Mouse (Mus musculus) MEL (cell line): ENCODE measurements around the gene Nme7. TPM values are rescaled to one million over a fixed set of nuclear protein-coding genes. Genes with fewer than 3 reads are reported as not detected.

Experiments
- DNase-seq: peaks from one replicate; pipeline ENCODE4 v3.0.0; 2011; ENCODE audit warnings: low read depth, low spot score
- H3K27ac ChIP-seq: 2 replicates; pipeline ENCODE4 v1.5.1; 2012; ENCODE audit warnings: low read depth, mild to moderate bottlenecking, control low read depth, low read length, moderate library complexity; ENCODE audit not compliant: control insufficient read depth
- H3K27me3 ChIP-seq, 2 experiments: fragments of 150-350 bp in 1 of 2; sonication (generic) in 1 of 2; 2 replicates each; pipeline ENCODE4 v1.6.1; 2012; ENCODE audit warnings: low read length in 2 of 2, mild to moderate bottlenecking in 2 of 2, improper control_type of control experiment in 1 of 2, moderate library complexity in 1 of 2; ENCODE audit not compliant: insufficient read depth in 2 of 2, control insufficient read depth in 1 of 2
- H3K36me3 ChIP-seq, 2 experiments: 2 replicates each; pipeline ENCODE4 v1.6.1; 2012 to 2014; ENCODE audit warnings: low read length in 2 of 2, improper control_type of control experiment in 1 of 2, inconsistent platforms in 1 of 2, mild to moderate bottlenecking in 1 of 2; ENCODE audit not compliant: insufficient read depth in 2 of 2, control insufficient read depth in 1 of 2
- H3K4me1 ChIP-seq, 2 experiments: fragments of 150-350 bp in 1 of 2; sonication (generic) in 1 of 2; 2 replicates each; pipeline ENCODE4 v1.6.1; 2012; ENCODE audit warnings: low read length in 2 of 2, improper control_type of control experiment in 1 of 2, mild to moderate bottlenecking in 1 of 2; ENCODE audit not compliant: insufficient read depth in 2 of 2, control insufficient read depth in 1 of 2
- H3K4me3 ChIP-seq, 2 experiments: fragments of 150-350 bp in 1 of 2; sonication (generic) in 1 of 2; 2 replicates each; pipeline ENCODE4 v1.5.1; 2012; ENCODE audit warnings: low read depth in 2 of 2, low read length in 2 of 2, mild to moderate bottlenecking in 2 of 2, moderate library complexity in 2 of 2, control low read depth in 1 of 2, improper control_type of control experiment in 1 of 2; ENCODE audit not compliant: control insufficient read depth in 1 of 2, insufficient read depth in 1 of 2
- H3K79me2 ChIP-seq: 2 replicates; pipeline ENCODE4 v1.6.1; 2012; ENCODE audit warnings: mild to moderate bottlenecking, low read length, moderate library complexity; ENCODE audit not compliant: control insufficient read depth, poor library complexity, insufficient read depth
- H3K9ac ChIP-seq: 2 replicates; pipeline ENCODE4 v1.6.1; 2012; ENCODE audit warnings: low read depth, mild to moderate bottlenecking, control low read depth, low read length, moderate library complexity; ENCODE audit not compliant: control insufficient read depth, poor library complexity, severe bottlenecking
- H3K9me3 ChIP-seq: fragments of 150-350 bp; sonication (generic); replicated peaks from 2 replicates; pipeline ENCODE4 v1.6.1; 2012; ENCODE audit warnings: mild to moderate bottlenecking, low read length, improper control_type of control experiment, moderate library complexity; ENCODE audit not compliant: insufficient read depth
- CTCF ChIP-seq, 3 experiments: IDR thresholded peaks in 2 of 3; conservative IDR thresholded peaks in 1 of 3; 2 replicates each; pipeline ENCODE4 v1.5.1; 2011 to 2012; ENCODE audit warnings: low read length in 3 of 3, low read depth in 2 of 3, mild to moderate bottlenecking in 2 of 3, improper control_type of control experiment in 1 of 3, inconsistent platforms in 1 of 3, mixed read lengths in 1 of 3, moderate library complexity in 1 of 3; ENCODE audit not compliant: control insufficient read depth in 1 of 3, insufficient read depth in 1 of 3, poor library complexity in 1 of 3, severe bottlenecking in 1 of 3
- GATA1 ChIP-seq: IDR thresholded peaks from 2 replicates; pipeline ENCODE4 v1.6.1; 2011; ENCODE audit warnings: low read depth, low read length, improper control_type of control experiment
- JUND ChIP-seq: IDR thresholded peaks from 2 replicates; pipeline ENCODE4 v1.6.1; 2011; ENCODE audit warnings: low read depth, mild to moderate bottlenecking, improper control_type of control experiment, low read length
- MAFK ChIP-seq: IDR thresholded peaks from 2 replicates; pipeline ENCODE4 v1.6.1; 2011; ENCODE audit warnings: low read depth, mild to moderate bottlenecking, low read length, improper control_type of control experiment, borderline replicate concordance
- NRF1 ChIP-seq: IDR thresholded peaks from 2 replicates; pipeline ENCODE4 v1.6.1; 2014; ENCODE audit warnings: low read depth, mild to moderate bottlenecking, inconsistent platforms, low read length, improper control_type of control experiment, moderate library complexity; ENCODE audit not compliant: poor library complexity, insufficient read depth, severe bottlenecking
- POLR2AphosphoS2 ChIP-seq: IDR thresholded peaks from 2 replicates; pipeline ENCODE4 v1.6.1; 2011; ENCODE audit warnings: low read length, improper control_type of control experiment
- POLR2AphosphoS5 ChIP-seq: IDR thresholded peaks from 2 replicates; pipeline ENCODE4 v1.6.1; 2012; ENCODE audit warnings: low read depth, borderline replicate concordance, mild to moderate bottlenecking, inconsistent platforms, low read length, moderate library complexity, mixed read lengths
- RAD21 ChIP-seq: IDR thresholded peaks from 2 replicates; pipeline ENCODE4 v1.6.1; 2011; ENCODE audit warnings: mild to moderate bottlenecking, low read depth, low read length, improper control_type of control experiment
- SMC3 ChIP-seq: IDR thresholded peaks from 2 replicates; pipeline ENCODE4 v1.6.1; 2011; ENCODE audit warnings: low read depth, low read length, improper control_type of control experiment
- TAL1 ChIP-seq: IDR thresholded peaks from 2 replicates; pipeline ENCODE4 v1.6.1; 2012; ENCODE audit warnings: mild to moderate bottlenecking, inconsistent platforms, low read length, moderate library complexity, mixed read lengths
- USF1 ChIP-seq: IDR thresholded peaks from 2 replicates; pipeline ENCODE4 v1.6.1; 2014; ENCODE audit warnings: low read depth, mild to moderate bottlenecking, inconsistent platforms, low read length, improper control_type of control experiment, moderate library complexity
- USF2 ChIP-seq, 2 experiments: IDR thresholded peaks; 2 replicates each; pipeline ENCODE4 v1.6.1; 2011 to 2012; ENCODE audit warnings: improper control_type of control experiment in 2 of 2, low read length in 2 of 2, borderline replicate concordance in 1 of 2, inconsistent platforms in 1 of 2, low read depth in 1 of 2, mild to moderate bottlenecking in 1 of 2; ENCODE audit not compliant: insufficient read depth in 1 of 2
- ZC3H11A ChIP-seq: IDR thresholded peaks from 2 replicates; pipeline ENCODE4 v1.6.1; 2012; ENCODE audit warnings: low read depth, mild to moderate bottlenecking, inconsistent platforms, low read length, improper control_type of control experiment
- polyA plus RNA-seq, 2 experiments: library from polyadenylated mRNA; stranded (reverse) in 1 of 2; unstranded in 1 of 2; fragments of >175 nt in 1 of 2; fragments of >200 nt in 1 of 2; gene quantifications; 2 replicates each; pipeline versions ENCODE4 v1.2.1 to v1.2.4; 2012; ENCODE audit warnings: low replicate concordance in 2 of 2, low read depth in 1 of 2; ENCODE audit not compliant: insufficient read length in 2 of 2, insufficient read depth in 1 of 2, missing spikeins in 1 of 2
- total RNA-seq: library from RNA; depleted of rRNA; stranded (reverse); fragments of 300-350 nt; gene quantifications from 2 replicates; pipeline ENCODE4 v1.2.3, GENCODE M21; 2012

The Nme7 gene
- total and polyA plus RNA-seq, 3 experiments = 23.2 to 27.6 TPM; not detected in 1

DNA sequence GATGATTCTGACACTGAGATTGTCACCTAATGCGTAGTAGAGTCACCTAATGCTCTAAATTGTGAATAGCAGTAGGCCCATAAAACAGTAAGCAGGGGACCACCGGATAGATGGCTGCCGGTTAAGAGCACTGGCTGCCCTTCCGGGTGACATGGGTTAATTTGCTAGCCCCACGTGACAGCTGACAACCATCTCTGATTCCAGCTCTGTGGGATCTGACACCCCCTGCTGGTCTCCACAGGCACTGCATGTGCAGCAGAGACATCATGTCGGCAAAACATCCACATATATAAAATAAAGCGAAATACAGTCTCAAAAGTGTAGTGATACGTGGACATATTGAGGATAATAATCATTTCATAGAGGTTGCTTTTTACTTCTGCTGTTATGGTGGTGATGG, 11.3 kb downstream of the Nme7 start (continued):
- TF ChIP-seq MAFK = no peak

DNA sequence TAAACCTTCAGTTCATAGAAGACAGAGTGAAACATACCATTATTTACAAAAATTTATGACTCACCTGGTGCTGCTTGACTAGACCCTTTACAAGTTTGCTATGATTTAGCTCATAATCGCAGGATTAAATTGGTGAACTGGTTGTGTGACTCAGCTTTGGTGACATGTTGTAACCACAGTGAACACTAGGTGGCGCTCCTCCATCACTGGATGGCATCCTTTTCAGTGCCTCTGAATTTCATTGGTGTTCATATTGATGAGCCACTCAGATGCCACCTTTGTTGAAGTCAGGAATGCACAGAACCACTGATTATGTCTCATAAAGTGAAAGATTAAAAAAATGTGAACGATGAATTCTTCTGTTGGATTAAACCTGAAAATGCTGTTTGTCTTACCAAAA, 12.8 kb downstream of the Nme7 start:
- Histone ChIP-seq H3K27me3 (no peaks in the 10 kb centered on the region), H3K4me1 (peaks cover 4 to 10% of the 10 kb centered on the region in 2 experiments), H3K9me3 (no peaks in the 10 kb centered on the region), H3K79me2 (no peaks in the 10 kb centered on the region), H3K4me3 (no peak overlapping the region), H3K27ac (no peak overlapping the region), H3K36me3 (peaks cover 0 to 7% of the 10 kb centered on the region in 2 experiments; a peak in 2 of 4 replicates), H3K9ac (no peak overlapping the region)
- peak; percentile 73 for DNase-seq
- peak; percentile 66 for TF ChIP-seq RAD21
- TF ChIP-seq TAL1 = no peak
- no peak for TF ChIP-seq USF2 (IDR thresholded peaks at IDR 0.05; ENCODE audit: borderline replicate concordance in 1 of 2, insufficient read depth in 1 of 2, low read depth in 1 of 2, low read length in 2 of 2)
- TF ChIP-seq SMC3 = peak; percentile 61
- peak; percentile 51 for TF ChIP-seq ZC3H11A
- no peak for TF ChIP-seq GATA1
- no peak for TF ChIP-seq USF1
- TF ChIP-seq CTCF (IDR thresholded peaks at IDR 0.05 in 2 of 3, conservative IDR thresholded peaks at IDR 0.05 in 1 of 3; ENCODE audit: control insufficient read depth in 1 of 3, insufficient read depth in 1 of 3, low read depth in 2 of 3, low read length in 3 of 3, poor library complexity in 1 of 3, severe bottlenecking in 1 of 3) = peak; percentile 62 to 72 (median 67)

DNA sequence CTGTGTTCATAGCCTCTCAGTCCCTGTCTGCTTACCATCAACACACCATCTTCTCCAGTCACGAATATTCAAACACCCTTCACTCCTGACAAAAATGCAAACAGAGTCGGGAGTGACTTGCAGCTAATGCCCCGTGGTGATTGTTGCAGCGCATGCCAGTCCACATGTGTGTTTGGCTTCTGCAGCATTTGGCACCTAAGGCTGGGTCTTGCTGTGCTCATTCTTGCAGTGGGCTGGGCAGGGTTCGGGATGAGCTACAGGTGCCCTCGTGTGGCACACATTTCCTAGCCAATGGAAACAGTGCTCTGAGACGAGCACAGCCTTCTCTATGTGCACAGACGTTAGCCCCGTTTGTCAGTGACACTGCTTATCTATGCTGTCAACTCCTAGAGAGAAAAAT, 13.3 kb downstream of the Nme7 start:
- H3K4me3 ChIP-seq = no peak overlapping the region
- H3K9me3 ChIP-seq = no peaks in the 10 kb centered on the region
- H3K4me1 ChIP-seq = peaks cover 4 to 10% of the 10 kb centered on the region in 2 experiments
- no peak for DNase-seq
- no peaks in the 10 kb centered on the region for H3K79me2 ChIP-seq
- H3K27ac ChIP-seq = no peak overlapping the region
- peaks cover 0 to 7% of the 10 kb centered on the region in 2 experiments; a peak in 2 of 4 replicates for H3K36me3 ChIP-seq
- TF ChIP-seq NRF1 (no peak), USF2 (IDR thresholded peaks at IDR 0.05; ENCODE audit: borderline replicate concordance in 1 of 2, insufficient read depth in 1 of 2, low read depth in 1 of 2, low read length in 2 of 2) (no peak), POLR2AphosphoS5 (no peak), JUND (no peak), POLR2AphosphoS2 (no peak)
- H3K27me3 ChIP-seq = no peaks in the 10 kb centered on the region
- H3K9ac ChIP-seq = no peak overlapping the region
